Mouse (Mus musculus) heart, adult 10 weeks (tissue): ENCODE results near the gene Olfr18. TPM values are rescaled to one million over a fixed set of nuclear protein-coding genes. Genes with fewer than 3 reads are reported as not detected.

Experiments
- polyA plus RNA-seq: library from polyadenylated mRNA; stranded (reverse); fragments of 350-450 nt; fragmentation: Illumina TruSeq; extraction: RNeasy Lipid Tissue Mini Kit (QIAGEN cat#74804); gene quantifications from one replicate; pipeline ENCODE4 v1.2.3, GENCODE M21; 2014; ENCODE audit warnings: low read depth, low replicate concordance

Gene Olfr18
- not detected for polyA plus RNA-seq

GRCm38 (mm10) chr9:20335994-20336393 is at the start of gene Olfr18:
Gene Olfr18, minus strand, starts transcription at chr9:20336094.

GRCm38 (mm10) chr9:20384532-20385342 is 48.8 kb upstream of the Olfr18 start, which contains the start of gene Zfp560:
Gene Zfp560, minus strand, starts transcription at chr9:20385177.

GRCm38 (mm10) chr9:20298232-20298631 is 37.7 kb downstream of the Olfr18 start, which contains the start of gene Olfr873:
Gene Olfr873, plus strand, starts transcription at chr9:20298532.

GRCm38 (mm10) chr9:20282051-20282450 is 53.8 kb downstream of the Olfr18 start, which contains the start of gene Olfr39:
Gene Olfr39, plus strand, starts transcription at chr9:20282351.

Other genes with a start within 250 kb of the Olfr18 start
- not detected for gene Olfr868, start 237.5 kb downstream of the Olfr18 start, polyA plus RNA-seq
- not detected for gene Olfr869, start 207.1 kb downstream of the Olfr18 start, polyA plus RNA-seq
- not detected for gene Olfr870, start 162.0 kb downstream of the Olfr18 start, polyA plus RNA-seq
- not detected for gene Olfr871, start 123.9 kb downstream of the Olfr18 start, polyA plus RNA-seq
- gene Olfr872, start 99.0 kb downstream of the Olfr18 start, polyA plus RNA-seq: not detected
- gene Olfr39, start 53.7 kb downstream of the Olfr18 start, polyA plus RNA-seq: not detected
- gene Olfr873, start 37.6 kb downstream of the Olfr18 start, polyA plus RNA-seq: not detected
- gene Zfp560, start 49.1 kb upstream of the Olfr18 start, polyA plus RNA-seq: 17.6 TPM
- 4.7 TPM for gene Zfp26, start 124.1 kb upstream of the Olfr18 start, polyA plus RNA-seq
- 10.9 TPM for gene Zfp426, start 156.7 kb upstream of the Olfr18 start, polyA plus RNA-seq
- 12.7 TPM for gene Zfp266, start 185.3 kb upstream of the Olfr18 start, polyA plus RNA-seq
- gene Zfp846, start 245.2 kb upstream of the Olfr18 start, polyA plus RNA-seq: 2.7 TPM